Mouse (Mus musculus) CD4-positive, CD25-positive, alpha-beta regulatory T cell, adult 4 months (primary cell): ENCODE data around the gene Kmt2b. TPM values are rescaled to one million over a fixed set of nuclear protein-coding genes. Genes with fewer than 3 reads are reported as not detected.

Experiments used
- ATAC-seq: one replicate; pipeline ENCODE4 v1.8.0; 2017
- polyA plus RNA-seq, 2 experiments: library from polyadenylated mRNA; unstranded; fragments of 100-300 nt; shearing (Covaris generic); gene quantifications; one replicate each; pipeline ENCODE4 v1.2.1; 2017

Kmt2b gene
- polyA plus RNA-seq, 2 experiments from 2014 or later, result 16.4 to 21.6 TPM

- peak; percentile 50 for ATAC-seq
Measured at GRCm38 (mm10) chr7:30564970-30565571, 23.5 kb downstream of the Kmt2b start, which contains the start of gene Igflr1. Igflr1 (plus strand) TSS chr7:30565427.

GRCm38 (mm10) chr7:30563906-30564280 is 24.6 kb downstream of the Kmt2b start:
- peak; percentile 57 for ATAC-seq

GRCm38 (mm10) chr7:30563117-30563905 is 25.2 kb downstream of the Kmt2b start, which contains the start of the genes U2af1l4, Gm49396 and Psenen:
U2af1l4 (plus strand) TSS chr7:30563301.
Gm49396 (plus strand) TSS chr7:30563344.
Psenen (minus strand) TSS chr7:30563627.
- peak; percentile 66 for ATAC-seq

- no peak for ATAC-seq
Measured at GRCm38 (mm10) chr7:30562526-30563116, 25.9 kb downstream of the Kmt2b start.

- no peak for ATAC-seq
Measured at GRCm38 (mm10) chr7:30560296-30560695, 28.2 kb downstream of the Kmt2b start.

- ATAC-seq, result peak; percentile 76
Measured at GRCm38 (mm10) chr7:30559443-30559954, 29.0 kb downstream of the Kmt2b start, which contains the start of gene Lin37. Lin37 (minus strand) TSS chr7:30559838.

GRCm38 (mm10) chr7:30558656-30559442 is 29.7 kb downstream of the Kmt2b start:
- no peak for ATAC-seq

GRCm38 (mm10) chr7:30557901-30558514 is 30.5 kb downstream of the Kmt2b start:
- no peak for ATAC-seq

- no peak for ATAC-seq
Measured at GRCm38 (mm10) chr7:30556894-30557536, 31.5 kb downstream of the Kmt2b start.

- ATAC-seq, result no peak
Measured at GRCm38 (mm10) chr7:30553810-30554584, 34.5 kb downstream of the Kmt2b start.

GRCm38 (mm10) chr7:30553021-30553589 is 35.4 kb downstream of the Kmt2b start:
- ATAC-seq, result no peak

GRCm38 (mm10) chr7:30552102-30553020 is 36.2 kb downstream of the Kmt2b start, which contains the start of the genes Hspb6 and Proser3:
Hspb6 (plus strand) TSS chr7:30552178.
Proser3 (minus strand) TSS chr7:30552299.
- ATAC-seq, result peak; percentile 92

- ATAC-seq, result peak; percentile 67
Measured at GRCm38 (mm10) chr7:30551445-30552101, 37.0 kb downstream of the Kmt2b start.

- no peak for ATAC-seq
Measured at GRCm38 (mm10) chr7:30550603-30551002, 37.9 kb downstream of the Kmt2b start.

GRCm38 (mm10) chr7:30549880-30550279 is 38.6 kb downstream of the Kmt2b start:
- ATAC-seq, result no peak

GRCm38 (mm10) chr7:30544327-30544726 is 44.2 kb downstream of the Kmt2b start:
- no peak for ATAC-seq

GRCm38 (mm10) chr7:30540572-30540971 is 48.0 kb downstream of the Kmt2b start:
- ATAC-seq, result no peak
